Mouse (Mus musculus): ENCODE measurements around the gene Cptp. TPM values are rescaled to one million over a fixed set of nuclear protein-coding genes. Genes with fewer than 3 reads are reported as not detected.
A peak's percentile ranks its signal among the peaks of the same experiment; 100 is the strongest.

Cptp gene
- total and polyA plus RNA-seq, 3 experiments: 14.0 to 22.6 TPM; not detected in 1

- no peak for TF ChIP-seq ZKSCAN1 (IDR thresholded peaks at IDR 0.05; ENCODE audit: low read depth, low read length)
- no peak for TF ChIP-seq ZMIZ1 (IDR thresholded peaks at IDR 0.05; ENCODE audit: low read depth, low read length)
- no peak for TF ChIP-seq GABPA (IDR thresholded peaks at IDR 0.05; ENCODE audit: low read depth, low read length)
- TF ChIP-seq CTCF (IDR thresholded peaks at IDR 0.05 in 2 of 3, conservative IDR thresholded peaks at IDR 0.05 in 1 of 3; ENCODE audit: control insufficient read depth in 1 of 3, insufficient read depth in 1 of 3, low read depth in 2 of 3, low read length in 3 of 3, poor library complexity in 1 of 3, severe bottlenecking in 1 of 3): no peak
- TF ChIP-seq BHLHE40 (IDR thresholded peaks at IDR 0.05; ENCODE audit: borderline replicate concordance, low read depth, low read length): peak; percentile 72; the same call in 1 of the 2 replicates
- peak; percentile 100 for TF ChIP-seq MXI1 (IDR thresholded peaks at IDR 0.05; ENCODE audit: low read depth, low read length)
- TF ChIP-seq KAT2A (conservative IDR thresholded peaks at IDR 0.05; ENCODE audit: low read depth, low read length): no peak; the same call in 1 of the 2 replicates
- TF ChIP-seq POLR2AphosphoS2 (IDR thresholded peaks at IDR 0.05; ENCODE audit: low read length): 0 out of 2 replicates have a peak, but pooled peaks have one; percentile 51
Observed at GRCm38 (mm10) chr4:155891551-155892001, 22.3 kb upstream of the Cptp start, which contains the start of the genes Pusl1 and Acap3 (continued).

GRCm38 (mm10) chr4:155891011-155891471 is 21.8 kb upstream of the Cptp start:
- H3K9ac ChIP-seq (ENCODE audit: control insufficient read depth, low read depth, low read length, poor library complexity, severe bottlenecking): peak overlapping the region; percentile 73
- H3K27me3 ChIP-seq (ENCODE audit: control insufficient read depth in 1 of 2, insufficient read depth in 2 of 2, low read length in 2 of 2): no peaks in the 10 kb centered on the region
- H3K79me2 ChIP-seq (ENCODE audit: control insufficient read depth, insufficient read depth, low read length, poor library complexity): peaks cover 48% of the 10 kb centered on the region
- peaks cover 0 to 4% of the 10 kb centered on the region in 2 experiments; a peak in 2 of 4 replicates for H3K36me3 ChIP-seq (ENCODE audit: control insufficient read depth in 1 of 2, insufficient read depth in 2 of 2, low read length in 2 of 2)
- H3K4me1 ChIP-seq (ENCODE audit: control insufficient read depth in 1 of 2, insufficient read depth in 2 of 2, low read length in 2 of 2): peaks cover 5 to 17% of the 10 kb centered on the region in 2 experiments; a peak in 3 of 4 replicates
- H3K4me3 ChIP-seq (ENCODE audit: control insufficient read depth in 1 of 2, insufficient read depth in 1 of 2, low read depth in 2 of 2, low read length in 2 of 2): peak overlapping the region; percentile 64 to 93
- H3K9me3 ChIP-seq (replicated peaks; ENCODE audit: insufficient read depth, low read length): no peaks in the 10 kb centered on the region
- H3K27ac ChIP-seq (ENCODE audit: control insufficient read depth, low read depth, low read length): peak overlapping the region; percentile 20; the same call in 1 of the 2 replicates
- no peak for TF ChIP-seq NRF1 (IDR thresholded peaks at IDR 0.05; ENCODE audit: insufficient read depth, low read depth, low read length, poor library complexity, severe bottlenecking)
- TF ChIP-seq CHD2 (IDR thresholded peaks at IDR 0.05; ENCODE audit: low read length): no peak
- TF ChIP-seq ELF1 (IDR thresholded peaks at IDR 0.05; ENCODE audit: low read depth, low read length): 0 out of 2 replicates have a peak, but pooled peaks have one; percentile 15
- no peak for TF ChIP-seq CHD1 (IDR thresholded peaks at IDR 0.05; ENCODE audit: low read depth, low read length)
- no peak for TF ChIP-seq GABPA (IDR thresholded peaks at IDR 0.05; ENCODE audit: low read depth, low read length)
- DNase-seq (ENCODE audit: low read depth, low spot score): peak; percentile 68

- TF ChIP-seq ZNF384 (IDR thresholded peaks at IDR 0.05; ENCODE audit: low read depth, low read length): no peak
- no peak for TF ChIP-seq MAX (IDR thresholded peaks at IDR 0.05; ENCODE audit: low read length)
- TF ChIP-seq ZMIZ1 (IDR thresholded peaks at IDR 0.05; ENCODE audit: low read depth, low read length): no peak
- no peak for TF ChIP-seq ZC3H11A (IDR thresholded peaks at IDR 0.05; ENCODE audit: low read depth, low read length)
- no peak for TF ChIP-seq ZKSCAN1 (IDR thresholded peaks at IDR 0.05; ENCODE audit: low read depth, low read length)
- no peak for TF ChIP-seq EP300 (IDR thresholded peaks at IDR 0.05; ENCODE audit: low read depth in 1 of 2, low read length in 2 of 2)
- TF ChIP-seq POLR2AphosphoS5 (IDR thresholded peaks at IDR 0.05; ENCODE audit: borderline replicate concordance, low read depth, low read length): no peak
- Histone ChIP-seq H3K36me3 (ENCODE audit: control insufficient read depth in 1 of 2, insufficient read depth in 2 of 2, low read length in 2 of 2) (peaks cover 1 to 4% of the 10 kb centered on the region in 2 experiments; a peak in 3 of 4 replicates), H3K4me3 (ENCODE audit: control insufficient read depth in 1 of 2, insufficient read depth in 1 of 2, low read depth in 2 of 2, low read length in 2 of 2) (no peak overlapping the region), H3K27me3 (ENCODE audit: control insufficient read depth in 1 of 2, insufficient read depth in 2 of 2, low read length in 2 of 2) (no peaks in the 10 kb centered on the region), H3K79me2 (ENCODE audit: control insufficient read depth, insufficient read depth, low read length, poor library complexity) (peaks cover 36% of the 10 kb centered on the region), H3K9me3 (replicated peaks; ENCODE audit: insufficient read depth, low read length) (no peaks in the 10 kb centered on the region), H3K4me1 (ENCODE audit: control insufficient read depth in 1 of 2, insufficient read depth in 2 of 2, low read length in 2 of 2) (peaks cover 2 to 10% of the 10 kb centered on the region in 2 experiments; a peak in 3 of 4 replicates), H3K9ac (ENCODE audit: control insufficient read depth, low read depth, low read length, poor library complexity, severe bottlenecking) (no peak overlapping the region), H3K27ac (ENCODE audit: control insufficient read depth, low read depth, low read length) (no peak overlapping the region)
- no peak for DNase-seq (ENCODE audit: low read depth, low spot score)
Observed at GRCm38 (mm10) chr4:155889316-155889715, 20.1 kb upstream of the Cptp start.
